Mouse (Mus musculus): ENCODE measurements at regions not wholly inside any gene's neighbourhood (a gene's known extent, or its start where the extent isn't known, plus 50 kb on each side); places are given as distances from the start of the nearest gene placed in this dataset.

DNA sequence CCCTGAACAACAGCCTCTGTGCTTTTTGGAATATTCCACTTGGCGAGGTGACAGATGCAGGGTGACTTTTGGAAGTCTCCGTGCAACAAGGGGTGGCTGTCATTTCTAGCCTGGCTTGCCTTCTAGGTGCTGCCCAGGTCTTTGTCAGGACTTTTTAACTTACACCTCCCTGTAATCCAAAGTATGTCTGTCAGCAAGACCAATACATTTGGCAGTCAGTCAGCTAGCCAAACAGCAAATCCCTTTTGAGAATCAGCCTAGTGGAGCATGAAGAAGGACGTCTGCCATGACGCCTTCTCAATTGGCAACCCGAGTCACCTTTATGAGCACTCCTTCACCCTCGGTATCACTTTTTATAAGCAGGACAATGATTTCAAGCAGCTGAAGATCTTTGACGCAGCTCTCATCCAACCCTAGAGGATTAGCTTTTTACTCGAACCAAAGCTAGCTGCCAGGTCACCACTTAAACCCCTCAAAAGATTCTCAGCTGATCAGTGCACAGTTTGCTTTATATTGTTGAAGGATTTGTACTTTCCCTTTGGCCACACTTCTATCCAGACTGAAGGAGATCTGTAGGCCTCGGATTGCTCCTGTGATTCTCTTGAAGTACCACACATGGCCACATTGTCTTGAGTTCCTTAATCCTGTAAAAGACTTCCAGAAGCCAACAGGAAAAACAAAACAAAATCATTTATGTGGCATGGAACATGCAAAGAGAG lies 883.1 kb downstream of the Fam19a2 start:
- Histone ChIP-seq H3K27ac (ENCODE audit: low read depth, low read length) (no peak overlapping the region), H3K9ac (ENCODE audit: low read depth, low read length) (no peak overlapping the region), H3K4me1 (ENCODE audit: control insufficient read depth, insufficient read depth, low read depth, low read length) (no peaks in the 10 kb centered on the region), H3K9me3 (ENCODE audit: control insufficient read depth, low read length) (no peaks in the 10 kb centered on the region), H3K4me2 (ENCODE audit: low read length) (no peak overlapping the region), H3K36me3 (ENCODE audit: control insufficient read depth, insufficient read depth, low read length) (no peaks in the 10 kb centered on the region), H3K27me3 (replicated peaks; ENCODE audit: control insufficient read depth, insufficient read depth, low read length) (no peaks in the 10 kb centered on the region), H3K4me3 (ENCODE audit: low read length) (no peak overlapping the region)
- 44% methylated on average over 9 of the region's 9 CpGs for WGBS
- no peak for ATAC-seq

DNA sequence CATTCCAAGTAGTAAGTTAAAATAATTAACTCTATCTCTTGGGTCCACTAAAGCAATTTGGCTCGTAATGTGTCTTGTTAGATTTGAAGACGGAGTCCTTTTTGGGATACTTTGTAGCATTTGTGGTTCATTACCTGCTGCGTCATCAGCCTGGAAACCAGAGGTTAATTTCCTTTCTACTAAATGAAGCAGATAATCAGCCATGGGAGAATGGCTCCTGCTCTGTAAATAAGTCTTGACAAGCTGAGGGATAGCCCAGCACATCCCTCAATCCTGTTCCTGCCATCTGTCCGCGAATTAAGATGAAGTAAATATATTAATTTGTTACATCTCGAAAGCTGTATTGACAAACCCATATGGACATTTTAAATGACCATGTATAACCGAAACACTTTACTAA lies 899.6 kb downstream of the Fam19a2 start:
- Histone ChIP-seq H3K9me3 (ENCODE audit: control insufficient read depth, low read length) (no peaks in the 10 kb centered on the region), H3K36me3 (ENCODE audit: control insufficient read depth, insufficient read depth, low read length) (no peaks in the 10 kb centered on the region), H3K27ac (ENCODE audit: low read depth, low read length) (no peak overlapping the region), H3K9ac (ENCODE audit: low read depth, low read length) (no peak overlapping the region), H3K27me3 (replicated peaks; ENCODE audit: control insufficient read depth, insufficient read depth, low read length) (no peaks in the 10 kb centered on the region), H3K4me3 (ENCODE audit: low read length) (no peak overlapping the region), H3K4me2 (ENCODE audit: low read length) (no peak overlapping the region), H3K4me1 (ENCODE audit: control insufficient read depth, insufficient read depth, low read depth, low read length) (no peaks in the 10 kb centered on the region)
- peak; percentile 48; the same call in 1 of the 2 replicates for ATAC-seq
- WGBS, result 61% methylated on average over 7 of the region's 7 CpGs

DNA sequence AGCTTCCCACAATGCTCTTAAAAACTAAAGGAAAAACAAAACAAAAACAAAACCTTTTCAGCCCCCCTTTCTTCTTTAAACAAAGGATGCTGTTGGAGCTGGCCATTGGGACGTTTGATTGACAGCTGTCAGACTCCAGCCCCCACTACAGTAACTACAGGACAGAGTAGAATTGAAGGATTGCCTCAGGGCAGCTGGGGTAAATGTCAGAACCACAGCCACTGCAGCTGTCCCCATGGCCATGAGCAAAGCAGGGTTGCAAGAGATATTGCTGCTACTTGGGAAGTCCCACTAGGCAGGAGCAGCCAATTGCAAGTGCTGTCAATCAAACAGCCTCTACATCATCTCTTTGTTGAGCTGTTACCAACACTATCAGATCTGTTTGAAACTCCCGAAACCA lies 911.8 kb downstream of the Fam19a2 start:
- H3K27ac ChIP-seq (ENCODE audit: low read depth, low read length), result no peak overlapping the region
- H3K36me3 ChIP-seq (ENCODE audit: control insufficient read depth, insufficient read depth, low read length), result no peaks in the 10 kb centered on the region
- no peaks in the 10 kb centered on the region for H3K4me1 ChIP-seq (ENCODE audit: control insufficient read depth, insufficient read depth, low read depth, low read length)
- no peak overlapping the region for H3K4me3 ChIP-seq (ENCODE audit: low read length)
- H3K9ac ChIP-seq (ENCODE audit: low read depth, low read length), result no peak overlapping the region
- no peaks in the 10 kb centered on the region for H3K9me3 ChIP-seq (ENCODE audit: control insufficient read depth, low read length)
- ATAC-seq, result no peak
- WGBS, result 67% methylated on average over 2 of the region's 2 CpGs
- H3K27me3 ChIP-seq (replicated peaks; ENCODE audit: control insufficient read depth, insufficient read depth, low read length), result no peaks in the 10 kb centered on the region
- H3K4me2 ChIP-seq (ENCODE audit: low read length), result no peak overlapping the region

DNA sequence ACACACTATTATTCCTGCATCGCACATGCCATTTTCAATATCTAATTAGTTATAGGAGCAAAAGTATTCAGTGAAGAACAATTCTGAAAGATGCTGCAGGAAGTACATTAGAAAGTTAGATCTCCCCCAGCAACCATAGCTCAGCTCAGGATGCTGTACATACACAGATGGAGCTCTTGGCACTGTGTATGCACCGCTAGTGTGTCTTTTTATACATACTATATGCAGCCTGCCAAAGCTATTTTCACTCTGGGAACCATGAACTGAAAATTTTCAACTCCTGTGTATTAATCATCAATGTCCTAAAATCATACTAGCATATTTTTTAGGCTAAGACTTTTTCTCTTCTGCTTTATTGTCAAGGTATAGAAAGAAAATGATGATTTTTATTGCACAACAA lies 944.5 kb downstream of the Fam19a2 start:
- H3K4me3 ChIP-seq (ENCODE audit: low read length), result no peak overlapping the region
- no peak overlapping the region for H3K4me2 ChIP-seq (ENCODE audit: low read length)
- WGBS, result 88% methylated on average over 2 of the region's 2 CpGs
- H3K27ac ChIP-seq (ENCODE audit: low read depth, low read length), result no peak overlapping the region
- no peaks in the 10 kb centered on the region for H3K4me1 ChIP-seq (ENCODE audit: control insufficient read depth, insufficient read depth, low read depth, low read length)
- H3K27me3 ChIP-seq (replicated peaks; ENCODE audit: control insufficient read depth, insufficient read depth, low read length), result no peaks in the 10 kb centered on the region
- no peak for ATAC-seq
- no peaks in the 10 kb centered on the region for H3K9me3 ChIP-seq (ENCODE audit: control insufficient read depth, low read length)
- H3K36me3 ChIP-seq (ENCODE audit: control insufficient read depth, insufficient read depth, low read length), result no peaks in the 10 kb centered on the region
- H3K9ac ChIP-seq (ENCODE audit: low read depth, low read length), result no peak overlapping the region

DNA sequence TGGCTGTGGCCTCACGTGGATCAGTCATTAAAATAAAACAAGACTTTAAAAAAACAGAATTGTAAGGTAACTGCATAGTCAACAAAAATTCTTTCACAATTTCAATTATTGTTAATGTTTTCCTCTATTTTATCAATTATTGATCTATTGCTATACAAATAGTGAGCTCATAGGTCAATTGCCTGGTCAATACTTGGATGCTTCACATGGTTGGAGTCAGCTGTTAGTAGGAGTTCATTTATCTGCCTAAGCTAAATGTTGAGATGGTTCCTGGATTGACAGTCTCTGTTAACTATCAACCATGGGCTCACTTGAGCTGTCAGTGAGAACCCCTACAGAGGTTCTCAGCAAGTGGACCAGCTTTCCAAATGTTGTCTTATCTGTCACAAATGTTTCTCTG lies 955.7 kb downstream of the Fam19a2 start:
- 84% methylated on average over 1 of the region's 1 CpGs for WGBS
- Histone ChIP-seq H3K27me3 (replicated peaks; ENCODE audit: control insufficient read depth, insufficient read depth, low read length) (no peaks in the 10 kb centered on the region), H3K4me2 (ENCODE audit: low read length) (no peak overlapping the region), H3K27ac (ENCODE audit: low read depth, low read length) (no peak overlapping the region), H3K36me3 (ENCODE audit: control insufficient read depth, insufficient read depth, low read length) (no peaks in the 10 kb centered on the region), H3K4me1 (ENCODE audit: control insufficient read depth, insufficient read depth, low read depth, low read length) (no peaks in the 10 kb centered on the region), H3K4me3 (ENCODE audit: low read length) (no peak overlapping the region), H3K9ac (ENCODE audit: low read depth, low read length) (no peak overlapping the region), H3K9me3 (ENCODE audit: control insufficient read depth, low read length) (no peaks in the 10 kb centered on the region)
- no peak for ATAC-seq

DNA sequence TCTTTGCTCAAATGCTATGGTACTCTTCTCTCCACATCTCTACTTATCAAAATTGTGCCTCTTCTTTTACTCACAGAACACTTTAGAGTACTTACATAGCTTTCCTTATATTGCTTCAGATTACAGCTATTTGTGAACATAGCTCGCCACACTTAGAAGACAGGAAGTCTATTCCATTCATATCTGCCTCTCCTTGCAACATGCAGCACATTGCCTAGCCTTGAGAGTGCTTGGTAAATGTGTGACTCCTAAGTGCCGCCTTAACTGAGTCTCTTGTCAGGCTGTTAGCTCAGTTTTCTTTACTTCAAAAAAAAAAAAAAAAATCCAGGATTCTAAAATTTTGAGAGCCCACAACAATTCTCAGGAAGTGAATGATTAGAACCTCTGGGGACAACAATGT lies 958.3 kb downstream of the Fam19a2 start:
- Histone ChIP-seq H3K4me2 (ENCODE audit: low read length) (no peak overlapping the region), H3K4me1 (ENCODE audit: control insufficient read depth, insufficient read depth, low read depth, low read length) (no peaks in the 10 kb centered on the region), H3K27ac (ENCODE audit: low read depth, low read length) (no peak overlapping the region), H3K9ac (ENCODE audit: low read depth, low read length) (no peak overlapping the region), H3K4me3 (ENCODE audit: low read length) (no peak overlapping the region), H3K36me3 (ENCODE audit: control insufficient read depth, insufficient read depth, low read length) (no peaks in the 10 kb centered on the region), H3K9me3 (ENCODE audit: control insufficient read depth, low read length) (no peaks in the 10 kb centered on the region), H3K27me3 (replicated peaks; ENCODE audit: control insufficient read depth, insufficient read depth, low read length) (no peaks in the 10 kb centered on the region)
- ATAC-seq, result no peak
- WGBS, result 77% methylated on average over 2 of the region's 2 CpGs

DNA sequence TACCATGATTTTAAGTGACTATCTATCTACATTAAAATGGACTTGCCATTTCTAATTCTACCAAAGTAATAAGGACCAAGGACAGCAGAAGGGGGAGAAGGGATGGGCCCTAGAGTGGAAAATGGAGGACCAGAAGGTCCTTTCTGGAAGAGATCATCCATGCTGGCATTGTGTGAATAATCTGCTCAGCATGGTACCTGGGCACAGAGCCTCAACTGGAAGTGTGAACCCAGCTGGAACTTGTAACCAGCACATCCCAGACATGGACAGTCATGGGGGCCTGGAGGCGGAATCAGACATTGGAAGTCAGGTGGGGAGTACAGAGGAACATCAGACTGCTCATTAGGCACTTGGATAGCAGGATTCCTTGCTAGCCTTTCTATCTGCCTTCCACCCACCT lies 963.3 kb downstream of the Fam19a2 start:
- 94% methylated on average over 1 of the region's 1 CpGs for WGBS
- no peak overlapping the region for H3K9ac ChIP-seq (ENCODE audit: low read depth, low read length)
- no peak for ATAC-seq
- H3K36me3 ChIP-seq (ENCODE audit: control insufficient read depth, insufficient read depth, low read length), result no peaks in the 10 kb centered on the region
- no peaks in the 10 kb centered on the region for H3K27me3 ChIP-seq (replicated peaks; ENCODE audit: control insufficient read depth, insufficient read depth, low read length)
- H3K4me3 ChIP-seq (ENCODE audit: low read length), result no peak overlapping the region
- no peaks in the 10 kb centered on the region for H3K9me3 ChIP-seq (ENCODE audit: control insufficient read depth, low read length)
- H3K4me2 ChIP-seq (ENCODE audit: low read length), result no peak overlapping the region
- no peaks in the 10 kb centered on the region for H3K4me1 ChIP-seq (ENCODE audit: control insufficient read depth, insufficient read depth, low read depth, low read length)
- H3K27ac ChIP-seq (ENCODE audit: low read depth, low read length), result no peak overlapping the region

DNA sequence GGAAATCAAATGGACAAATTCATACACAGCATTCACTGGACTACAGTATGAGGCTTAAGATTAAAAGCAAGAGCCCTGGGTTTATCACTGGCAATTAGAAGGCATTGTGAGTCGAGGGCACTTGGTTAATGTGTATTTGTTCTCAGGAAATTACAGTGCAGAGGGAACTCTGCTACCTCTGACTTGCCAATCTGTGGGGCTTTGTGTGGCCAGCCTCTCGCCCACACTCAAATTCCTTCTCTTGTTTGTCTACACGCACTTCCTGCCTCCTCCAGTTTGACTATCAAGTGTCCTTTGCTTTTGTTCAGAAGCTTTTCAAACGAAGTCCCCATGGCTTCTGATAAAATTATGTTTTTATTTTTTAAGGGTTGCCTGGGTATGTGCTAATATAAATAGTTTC lies 985.6 kb downstream of the Fam19a2 start:
- H3K36me3 ChIP-seq (ENCODE audit: control insufficient read depth, insufficient read depth, low read length), result no peaks in the 10 kb centered on the region
- no peak overlapping the region for H3K4me2 ChIP-seq (ENCODE audit: low read length)
- no peak overlapping the region for H3K27ac ChIP-seq (ENCODE audit: low read depth, low read length)
- no peaks in the 10 kb centered on the region for H3K27me3 ChIP-seq (replicated peaks; ENCODE audit: control insufficient read depth, insufficient read depth, low read length)
- no peaks in the 10 kb centered on the region for H3K4me1 ChIP-seq (ENCODE audit: control insufficient read depth, insufficient read depth, low read depth, low read length)
- no peaks in the 10 kb centered on the region for H3K9me3 ChIP-seq (ENCODE audit: control insufficient read depth, low read length)
- 41% methylated on average over 4 of the region's 4 CpGs for WGBS
- no peak overlapping the region for H3K9ac ChIP-seq (ENCODE audit: low read depth, low read length)
- H3K4me3 ChIP-seq (ENCODE audit: low read length), result no peak overlapping the region
- ATAC-seq, result no peak

DNA sequence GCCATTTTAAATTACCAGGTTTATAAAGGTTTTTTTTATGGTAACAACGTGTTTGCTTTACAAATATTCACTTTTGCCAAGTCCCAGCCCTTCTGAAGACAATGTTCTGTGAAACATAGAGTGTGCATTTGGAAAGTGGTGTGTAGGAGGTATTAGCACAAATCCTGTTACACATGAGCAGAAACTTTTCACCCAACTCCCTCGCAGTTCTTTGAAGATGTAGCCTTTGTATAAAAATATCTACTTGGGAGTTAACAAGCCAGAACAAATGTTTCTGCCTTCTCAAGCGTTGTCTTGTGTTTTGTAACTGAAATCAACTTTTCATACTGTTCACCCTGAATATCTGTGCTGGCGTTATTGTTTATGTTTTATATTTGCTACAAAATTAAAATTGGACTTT lies 986.2 kb downstream of the Fam19a2 start:
- Histone ChIP-seq H3K27ac (ENCODE audit: low read depth, low read length) (no peak overlapping the region), H3K4me2 (ENCODE audit: low read length) (no peak overlapping the region), H3K4me3 (ENCODE audit: low read length) (no peak overlapping the region), H3K9ac (ENCODE audit: low read depth, low read length) (no peak overlapping the region), H3K36me3 (ENCODE audit: control insufficient read depth, insufficient read depth, low read length) (no peaks in the 10 kb centered on the region), H3K9me3 (ENCODE audit: control insufficient read depth, low read length) (no peaks in the 10 kb centered on the region), H3K27me3 (replicated peaks; ENCODE audit: control insufficient read depth, insufficient read depth, low read length) (no peaks in the 10 kb centered on the region), H3K4me1 (ENCODE audit: control insufficient read depth, insufficient read depth, low read depth, low read length) (no peaks in the 10 kb centered on the region)
- WGBS, result 71% methylated on average over 4 of the region's 4 CpGs
- no peak for ATAC-seq

All from hindbrain, embryonic 16.5 days (tissue).